Mouse (Mus musculus) heart, embryonic 16.5 days (tissue): ENCODE measurements around the gene Kank2. TPM values are rescaled to one million over a fixed set of nuclear protein-coding genes. Genes with fewer than 3 reads are reported as not detected.

Source experiments
- ATAC-seq: fragments of 200-750 bp; cut with Nextera tagmentation; replicated peaks from 2 replicates; pipeline ENCODE4 v1.8.0; 2017; ENCODE audit warnings: moderate number of reproducible peaks; ENCODE audit not compliant: insufficient read depth, low FRiP score; ENCODE audit errors: extremely low read depth
- H3K27ac ChIP-seq: fragments of 300-500 bp; sonication (generic); 2 replicates; pipeline ENCODE4 v1.5.1; 2014; ENCODE audit warnings: mild to moderate bottlenecking, low read length, control low read depth, moderate library complexity
- H3K27me3 ChIP-seq: fragments of 300-500 bp; sonication (generic); 2 replicates; pipeline ENCODE4 v1.6.1; 2014; ENCODE audit warnings: low read length, mixed read lengths; ENCODE audit not compliant: control insufficient read depth, insufficient read depth
- H3K36me3 ChIP-seq: fragments of 300-500 bp; sonication (generic); 2 replicates; pipeline ENCODE4 v1.6.1; 2014; ENCODE audit not compliant: control insufficient read depth, insufficient read depth
- H3K4me1 ChIP-seq: fragments of 300-500 bp; sonication (generic); 2 replicates; pipeline ENCODE4 v1.6.1; 2014; ENCODE audit warnings: low read length, mixed read lengths; ENCODE audit not compliant: control insufficient read depth, insufficient read depth
- H3K4me2 ChIP-seq: fragments of 300-500 bp; sonication (generic); 2 replicates; pipeline ENCODE4 v1.6.1; 2014; ENCODE audit warnings: low read depth, mild to moderate bottlenecking, control low read depth, low read length
- H3K4me3 ChIP-seq: fragments of 300-500 bp; sonication (generic); 2 replicates; pipeline ENCODE4 v1.5.1; 2014; ENCODE audit warnings: mild to moderate bottlenecking, control low read depth, low read length
- H3K9ac ChIP-seq: fragments of 300-500 bp; sonication (generic); 2 replicates; pipeline ENCODE4 v1.6.1; 2014; ENCODE audit warnings: low read length, control low read depth
- H3K9me3 ChIP-seq: fragments of 300-500 bp; sonication (generic); replicated peaks from 2 replicates; pipeline ENCODE4 v1.6.1; 2016; ENCODE audit warnings: low read length; ENCODE audit not compliant: control insufficient read depth
- WGBS: fragments of 180-500 bp; shearing (Covaris S2); extraction: QIAGEN DNeasy Blood & Tissue Kit; methylation state at CpG from one replicate; pipeline ENCODE4 v1.1.7; 2014; 5-methylcytosine and 5-hydroxymethylcytosine counted together
- polyA plus RNA-seq: library from polyadenylated mRNA; unstranded; fragments of >200 nt; fragmentation: Nextera tagmentation; extraction: Ambion mirVana; gene quantifications from 2 replicates; pipeline ENCODE4 v1.2.1, GENCODE M21; 2015

Kank2 gene
- polyA plus RNA-seq, 1 experiment from 2014 or later, result 16.6 TPM

DNA sequence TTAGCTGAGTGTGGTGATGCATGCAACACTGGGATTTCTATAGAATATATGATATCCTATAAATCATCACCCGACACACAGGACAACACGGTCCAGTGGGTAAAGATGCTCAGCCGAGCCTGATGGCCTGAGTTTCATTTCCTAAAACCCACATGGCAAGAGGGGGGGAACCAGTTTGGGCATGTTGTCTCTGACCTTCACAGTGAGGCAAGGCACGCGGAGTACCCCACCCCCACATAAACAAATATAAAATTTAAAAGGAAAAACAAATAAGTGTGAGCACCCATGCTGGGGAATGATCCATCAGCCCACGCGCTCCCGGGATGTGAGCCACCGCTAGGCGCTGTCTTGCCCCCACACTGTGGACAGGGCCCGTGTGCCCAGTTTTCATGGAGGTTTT, 8.4 kb upstream of the Kank2 start:
- Histone ChIP-seq H3K27me3 (no peaks in the 10 kb centered on the region), H3K27ac (no peak overlapping the region), H3K36me3 (peaks cover 2% of the 10 kb centered on the region; the same call in 1 of the 2 replicates), H3K4me3 (no peak overlapping the region), H3K4me2 (no peak overlapping the region), H3K9me3 (no peaks in the 10 kb centered on the region), H3K4me1 (peaks cover 6% of the 10 kb centered on the region), H3K9ac (no peak overlapping the region)
- WGBS, result 83% methylated on average over 11 of the region's 11 CpGs
- ATAC-seq, result no peak

DNA sequence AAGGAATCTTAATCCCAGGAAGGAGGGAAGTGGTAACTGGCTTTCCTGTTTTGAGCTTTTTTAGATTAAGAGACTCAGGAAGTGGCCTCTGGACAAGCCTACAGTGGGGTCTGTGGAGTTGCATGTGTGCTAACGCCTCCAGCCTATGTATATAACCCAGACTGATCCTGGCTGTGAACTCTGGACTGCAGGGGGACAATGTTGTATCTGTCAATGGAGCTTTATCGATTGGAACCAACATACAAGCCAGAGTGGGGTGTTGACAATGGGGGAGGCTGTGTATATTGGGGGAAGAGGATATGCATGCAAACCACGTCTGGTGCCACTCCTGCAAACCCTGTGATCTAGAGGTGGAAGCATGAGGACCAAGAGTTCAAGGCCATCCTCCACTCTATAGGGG, 7.8 kb upstream of the Kank2 start:
- H3K9me3 ChIP-seq, result no peaks in the 10 kb centered on the region
- no peak for ATAC-seq
- no peaks in the 10 kb centered on the region for H3K27me3 ChIP-seq
- H3K4me2 ChIP-seq, result no peak overlapping the region
- H3K4me1 ChIP-seq, result peaks cover 6% of the 10 kb centered on the region
- no peak overlapping the region for H3K9ac ChIP-seq
- peaks cover 2% of the 10 kb centered on the region; the same call in 1 of the 2 replicates for H3K36me3 ChIP-seq
- no peak overlapping the region for H3K27ac ChIP-seq
- 51% methylated on average over 3 of the region's 3 CpGs for WGBS
- no peak overlapping the region for H3K4me3 ChIP-seq

DNA sequence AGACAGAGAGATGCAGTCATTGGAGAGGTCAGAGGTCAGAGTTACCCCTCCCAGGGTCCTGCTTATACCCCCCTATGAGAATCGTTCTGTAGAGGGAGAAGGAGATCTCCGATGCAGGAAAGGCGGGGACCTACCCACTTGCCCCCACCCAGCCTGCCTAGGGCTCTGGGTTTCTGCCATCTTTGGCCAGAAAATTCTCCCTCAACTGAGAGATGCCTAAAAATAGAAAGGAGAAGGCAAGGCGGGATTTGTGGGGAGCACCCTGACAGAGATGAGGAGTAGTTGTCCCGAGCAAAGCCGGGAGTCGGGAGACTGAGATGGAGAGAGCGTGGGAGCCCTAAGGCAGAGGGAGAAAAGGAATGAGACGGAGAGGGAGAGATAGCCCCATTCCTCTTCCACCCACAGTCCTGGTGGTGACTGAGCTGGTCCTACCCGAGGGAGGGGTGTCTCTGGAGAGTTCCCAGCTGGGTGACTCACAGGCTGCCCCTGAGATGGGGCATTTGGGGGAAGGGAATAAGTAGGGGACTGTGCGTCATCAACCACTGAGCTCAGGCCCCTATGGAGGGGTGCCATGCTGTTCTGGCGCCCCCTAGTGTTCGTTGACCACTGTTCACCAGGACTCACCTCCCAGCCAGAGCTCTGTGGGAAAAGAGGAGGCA, 5.6 kb upstream of the Kank2 start:
- Histone ChIP-seq H3K9ac (peak overlapping the region; percentile 60), H3K27ac (peak overlapping the region; percentile 76), H3K4me2 (peak overlapping the region; percentile 56), H3K4me3 (peak overlapping the region; percentile 25), H3K9me3 (no peaks in the 10 kb centered on the region), H3K36me3 (no peaks in the 10 kb centered on the region), H3K4me1 (peaks cover 6% of the 10 kb centered on the region), H3K27me3 (no peaks in the 10 kb centered on the region)
- 24% methylated on average over 13 of the region's 13 CpGs for WGBS
- ATAC-seq, result peak; percentile 91

DNA sequence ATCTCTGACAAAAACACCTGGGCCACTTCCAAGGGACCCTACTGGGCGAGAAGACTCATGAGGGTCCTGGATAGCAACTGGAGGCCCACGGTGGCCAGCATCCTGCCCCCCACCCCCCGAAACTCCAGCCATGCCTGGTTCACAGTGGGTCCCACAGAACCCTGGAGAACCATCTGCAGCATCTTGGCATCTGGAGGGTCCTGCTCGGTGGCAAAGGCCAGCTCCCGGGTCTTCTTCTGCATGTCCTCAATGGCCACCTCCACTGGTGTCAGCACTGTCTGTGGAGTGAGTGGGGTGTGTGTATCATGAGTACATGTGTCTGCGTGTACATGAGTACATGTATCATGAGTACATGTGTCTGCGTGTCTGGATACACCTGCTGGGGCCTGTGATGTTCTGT, 3.0 kb upstream of the Kank2 start:
- ATAC-seq, result no peak
- Histone ChIP-seq H3K4me3 (no peak overlapping the region), H3K27me3 (no peaks in the 10 kb centered on the region), H3K4me2 (no peak overlapping the region), H3K9ac (no peak overlapping the region), H3K36me3 (no peaks in the 10 kb centered on the region), H3K27ac (no peak overlapping the region), H3K4me1 (peaks cover 19% of the 10 kb centered on the region), H3K9me3 (no peaks in the 10 kb centered on the region)
- WGBS, result 86% methylated on average over 7 of the region's 7 CpGs

DNA sequence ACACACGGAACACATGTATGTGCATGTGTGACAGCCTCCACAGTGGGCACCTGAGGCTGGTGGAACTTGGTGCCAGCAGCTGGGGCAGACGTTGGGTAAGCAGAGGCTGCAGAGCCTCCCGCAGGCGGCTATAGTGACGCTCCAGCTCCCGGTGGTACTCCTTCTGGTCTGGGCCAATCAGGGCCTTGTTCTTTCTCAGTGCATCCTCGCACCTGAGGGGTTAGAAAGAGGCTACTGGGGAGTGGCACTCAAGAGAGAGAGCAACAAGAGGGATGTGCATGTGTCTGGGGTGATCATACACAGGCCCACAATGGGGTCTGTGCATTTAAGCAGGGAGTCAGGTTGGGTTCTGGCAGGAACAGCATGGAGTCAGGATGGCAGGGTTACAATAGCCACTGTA, 2.6 kb upstream of the Kank2 start:
- Histone ChIP-seq H3K4me1 (peaks cover 24% of the 10 kb centered on the region), H3K27me3 (no peaks in the 10 kb centered on the region), H3K9me3 (no peaks in the 10 kb centered on the region), H3K9ac (no peak overlapping the region), H3K4me3 (no peak overlapping the region), H3K36me3 (no peaks in the 10 kb centered on the region), H3K4me2 (no peak overlapping the region), H3K27ac (no peak overlapping the region)
- no peak for ATAC-seq
- WGBS, result 74% methylated on average over 7 of the region's 7 CpGs

DNA sequence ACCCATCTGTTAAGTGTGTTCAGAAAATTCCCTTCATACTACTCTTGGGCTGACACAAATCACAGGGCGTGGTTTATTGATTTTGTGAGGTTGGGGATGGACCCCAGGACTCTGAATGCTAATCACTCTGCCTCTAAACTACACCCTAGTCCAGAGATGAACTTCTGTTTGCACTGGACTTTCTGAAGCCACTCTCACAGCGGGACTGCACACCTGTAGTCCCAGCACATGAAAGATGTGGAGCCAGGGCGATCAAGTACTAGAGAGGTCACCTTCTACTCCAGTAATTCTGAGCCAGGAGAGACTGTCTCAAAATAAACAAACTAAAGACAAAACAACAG, 436 bp upstream of the Kank2 start:
- Histone ChIP-seq H3K9me3 (no peaks in the 10 kb centered on the region), H3K36me3 (peaks cover 17% of the 10 kb centered on the region), H3K27ac (peak overlapping the region; percentile 97), H3K4me1 (peaks cover 31% of the 10 kb centered on the region), H3K4me2 (peak overlapping the region; percentile 77), H3K9ac (peak overlapping the region; percentile 96), H3K4me3 (peak overlapping the region; percentile 90), H3K27me3 (no peaks in the 10 kb centered on the region)
- ATAC-seq, result no peak
- 57% methylated on average over 3 of the region's 3 CpGs for WGBS

DNA sequence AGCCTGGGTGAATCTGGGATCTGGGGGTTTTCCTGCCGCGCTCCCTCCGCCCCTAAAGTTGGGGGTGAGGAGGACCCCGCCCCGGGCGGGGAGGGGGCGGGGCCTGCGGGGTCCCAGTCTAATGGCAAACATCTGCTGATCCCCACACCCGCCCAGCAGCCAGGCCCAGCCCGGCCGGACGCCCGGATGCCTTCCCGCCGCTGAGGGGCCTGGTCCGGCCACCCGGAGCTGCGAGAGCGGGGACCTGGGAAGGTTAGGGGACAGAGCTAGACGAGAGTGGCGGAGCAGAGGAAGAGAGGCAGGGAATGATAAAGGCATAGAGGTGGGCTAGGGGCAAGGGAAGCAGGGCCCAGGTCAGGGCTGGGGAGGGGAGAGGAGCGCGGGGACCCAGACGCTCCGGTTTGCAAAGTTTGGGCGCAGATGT, 611 bp downstream of the Kank2 start:
- Histone ChIP-seq H3K9me3 (no peaks in the 10 kb centered on the region), H3K27me3 (no peaks in the 10 kb centered on the region), H3K4me2 (peak overlapping the region; percentile 77), H3K27ac (peak overlapping the region; percentile 97), H3K4me1 (peaks cover 34% of the 10 kb centered on the region), H3K4me3 (peak overlapping the region; percentile 90), H3K9ac (peak overlapping the region; percentile 96), H3K36me3 (peaks cover 25% of the 10 kb centered on the region)
- peak; percentile 76 for ATAC-seq
- under 1% methylated on average over 25 of the region's 26 CpGs for WGBS

DNA sequence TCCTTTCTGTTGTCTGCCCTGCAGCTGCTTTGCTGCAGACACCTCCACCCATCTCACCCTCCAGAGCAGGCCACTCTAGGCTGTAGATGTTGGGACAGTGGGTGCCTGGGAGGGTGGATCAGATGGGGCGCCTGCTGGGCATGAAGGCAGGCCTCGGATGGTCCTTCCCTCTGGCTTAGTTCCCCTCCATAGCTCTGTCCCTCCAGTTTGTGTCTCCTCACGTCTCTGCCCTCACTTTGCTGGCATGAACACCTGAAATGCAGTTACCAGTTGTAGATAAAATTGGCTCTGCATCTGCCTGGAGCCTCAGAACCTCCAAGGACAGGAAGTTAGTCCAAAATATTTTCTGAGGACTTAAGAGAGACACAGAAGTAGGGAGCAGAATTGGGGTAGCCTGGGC, 1.6 kb downstream of the Kank2 start:
- H3K4me2 ChIP-seq, result peak overlapping the region; percentile 77
- peak overlapping the region; percentile 97 for H3K27ac ChIP-seq
- H3K9ac ChIP-seq, result peak overlapping the region; percentile 68
- peak overlapping the region; percentile 90 for H3K4me3 ChIP-seq
- 39% methylated on average over 3 of the region's 3 CpGs for WGBS
- peaks cover 44% of the 10 kb centered on the region for H3K4me1 ChIP-seq
- peaks cover 25% of the 10 kb centered on the region for H3K36me3 ChIP-seq
- H3K27me3 ChIP-seq, result no peaks in the 10 kb centered on the region
- H3K9me3 ChIP-seq, result no peaks in the 10 kb centered on the region
- ATAC-seq, result no peak

DNA sequence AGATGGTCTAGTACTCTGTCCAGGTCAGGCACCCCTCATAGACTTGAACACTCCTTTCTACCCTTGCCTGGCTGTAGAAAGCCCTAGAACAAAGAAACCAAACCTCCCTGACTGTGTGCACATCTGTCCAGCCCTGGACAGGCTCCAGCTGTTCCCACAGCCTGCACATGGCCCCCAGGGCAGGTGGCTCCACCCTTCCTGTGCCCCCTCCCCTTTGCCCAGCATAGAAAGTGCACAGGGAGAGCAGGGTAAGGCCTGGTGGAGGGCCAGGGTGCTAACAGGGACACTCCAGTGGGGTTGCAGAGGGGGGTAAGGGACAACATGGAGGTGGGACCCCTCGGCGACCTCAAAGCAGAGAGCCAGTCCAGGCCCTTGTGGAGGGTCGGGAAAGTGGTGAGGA, 2.3 kb downstream of the Kank2 start:
- H3K4me1 ChIP-seq, result peaks cover 51% of the 10 kb centered on the region
- peak overlapping the region; percentile 68 for H3K9ac ChIP-seq
- H3K9me3 ChIP-seq, result no peaks in the 10 kb centered on the region
- H3K4me2 ChIP-seq, result peak overlapping the region; percentile 77
- H3K36me3 ChIP-seq, result peaks cover 25% of the 10 kb centered on the region
- ATAC-seq, result no peak
- H3K27me3 ChIP-seq, result no peaks in the 10 kb centered on the region
- H3K4me3 ChIP-seq, result peak overlapping the region; percentile 27
- 29% methylated on average over 3 of the region's 3 CpGs for WGBS
- peak overlapping the region; percentile 97 for H3K27ac ChIP-seq
